Mouse (Mus musculus) 416B (cell line): ENCODE measurements around the gene Adpgk.
A peak's percentile ranks its signal among the peaks of the same experiment; 100 is the strongest.

ENCODE experiments used
- DNase-seq: peaks from one replicate; pipeline ENCODE4 v3.0.0; 2011; ENCODE audit warnings: low read depth

The Adpgk gene

GRCm38 (mm10) chr9:59290957-59291687, at the start of gene Adpgk:
TSS of gene Adpgk (plus strand) at chr9:59291558.
- DNase-seq, result peak; percentile 99

- no peak for DNase-seq
Measured at GRCm38 (mm10) chr9:59245181-59245580, 46.2 kb upstream of the Adpgk start.

DNA sequence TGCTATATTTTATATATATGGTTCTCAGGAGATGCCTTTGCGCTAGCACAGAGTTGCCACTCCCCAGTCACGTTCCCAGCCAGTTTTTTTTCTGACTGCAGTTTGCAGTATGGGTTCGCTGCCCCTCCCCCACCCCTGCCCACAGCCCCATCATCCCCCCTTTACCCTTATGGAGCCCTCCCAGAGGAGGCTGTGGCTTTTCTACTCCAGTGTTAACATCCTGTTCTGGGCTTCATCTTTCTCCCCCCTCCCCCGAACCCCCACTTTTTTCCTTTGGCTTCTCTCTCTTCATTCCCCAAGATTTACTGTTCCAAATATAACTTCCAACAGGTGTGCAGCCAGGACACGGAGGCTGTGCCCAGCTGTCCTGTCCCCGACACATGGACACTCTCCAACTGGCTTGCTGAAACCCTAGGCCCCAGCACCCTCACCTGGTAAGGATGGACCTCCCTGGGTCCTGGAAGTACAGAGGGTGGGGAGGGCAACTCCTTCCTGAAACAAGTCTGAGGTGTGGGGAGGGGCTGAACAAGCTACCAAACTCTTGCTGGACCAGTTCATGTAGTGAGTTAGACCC, 44.8 kb upstream of the Adpgk start:
- no peak for DNase-seq

- DNase-seq, result no peak
Measured at GRCm38 (mm10) chr9:59249359-59249758, 42.0 kb upstream of the Adpgk start.

- DNase-seq, result peak; percentile 31
Measured at GRCm38 (mm10) chr9:59250272-59250671, 41.1 kb upstream of the Adpgk start.

DNA sequence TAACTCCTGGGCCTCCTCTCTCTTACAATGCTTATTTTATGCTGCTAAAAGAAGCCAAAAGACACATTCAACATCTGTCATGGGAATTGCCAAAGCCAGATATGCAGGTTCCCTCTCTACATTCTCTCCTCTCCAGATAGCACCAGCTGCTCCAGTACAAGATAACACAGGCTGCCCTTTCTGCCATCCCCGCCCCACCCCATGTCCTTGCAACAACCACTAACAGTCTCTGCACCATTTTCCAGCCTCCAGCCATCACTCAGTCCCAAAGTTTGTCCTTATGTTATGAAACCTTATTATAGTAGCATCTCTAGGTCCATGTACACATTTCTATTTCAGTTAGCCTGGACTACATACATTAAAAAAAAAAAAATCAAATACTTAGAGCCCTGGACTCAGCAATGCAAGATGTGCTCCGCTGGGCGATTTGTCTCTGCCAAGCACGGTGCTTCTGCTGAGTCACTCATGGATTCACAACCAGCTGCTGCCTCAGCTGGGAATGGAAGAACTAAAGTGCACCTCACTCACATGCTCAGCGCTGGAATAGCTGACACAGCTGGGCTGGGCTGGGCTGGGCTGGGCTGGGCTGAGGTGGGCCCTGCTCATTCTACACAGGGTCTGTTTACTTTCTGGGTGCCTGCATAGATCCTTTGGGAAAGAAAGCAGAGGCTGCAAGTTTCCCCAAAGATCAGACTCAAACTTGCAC, 36.5 kb upstream of the Adpgk start:
- DNase-seq, result no peak

GRCm38 (mm10) chr9:59259806-59260454, 31.4 kb upstream of the Adpgk start:
- DNase-seq, result no peak

- peak; percentile 79 for DNase-seq
Measured at GRCm38 (mm10) chr9:59266332-59266731, 25.0 kb upstream of the Adpgk start.

GRCm38 (mm10) chr9:59269728-59270127, 21.6 kb upstream of the Adpgk start:
- DNase-seq, result peak; percentile 59

DNA sequence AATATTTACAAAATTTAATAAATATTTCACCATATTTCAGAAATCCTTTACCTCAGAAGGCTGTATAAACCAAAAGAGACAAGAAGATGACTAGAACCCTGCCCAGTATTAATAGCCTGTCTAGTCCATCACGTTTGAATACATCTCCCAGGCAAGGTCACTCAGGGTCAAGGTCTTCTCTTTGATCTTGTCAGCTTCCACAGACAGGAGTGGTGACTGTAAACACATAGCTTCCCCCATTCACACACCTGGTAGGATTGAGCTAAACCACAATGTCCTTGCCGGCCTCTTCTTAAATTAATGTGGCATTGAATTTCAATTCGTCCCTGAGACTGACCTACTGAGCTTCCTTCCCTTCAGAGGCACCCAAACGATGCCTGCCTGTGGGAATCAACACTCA, 20.3 kb upstream of the Adpgk start:
- DNase-seq, result no peak

GRCm38 (mm10) chr9:59271711-59272110, 19.6 kb upstream of the Adpgk start:
- DNase-seq, result no peak

GRCm38 (mm10) chr9:59273199-59273598, 18.2 kb upstream of the Adpgk start:
- peak; percentile 52 for DNase-seq

GRCm38 (mm10) chr9:59274846-59275455, 16.4 kb upstream of the Adpgk start:
- DNase-seq, result no peak

DNA sequence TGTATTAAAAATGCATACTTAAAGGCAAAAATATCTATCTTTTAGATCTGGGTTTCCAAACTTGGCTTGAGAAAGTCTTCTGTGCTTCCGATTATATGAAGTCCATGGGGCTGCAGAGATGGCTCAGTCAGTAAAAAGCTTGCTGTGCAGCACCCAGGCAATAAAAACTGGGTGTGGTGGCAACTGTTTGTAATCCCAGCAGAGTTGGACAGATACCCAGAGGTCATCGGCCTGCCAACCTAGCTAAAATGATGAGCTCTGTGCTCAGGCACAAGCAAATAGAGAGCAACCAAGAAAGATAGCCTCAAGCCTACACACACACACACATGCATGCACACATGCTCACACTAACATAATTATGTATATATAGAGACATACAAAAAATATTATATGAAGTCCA, 13.2 kb upstream of the Adpgk start:
- no peak for DNase-seq

DNA sequence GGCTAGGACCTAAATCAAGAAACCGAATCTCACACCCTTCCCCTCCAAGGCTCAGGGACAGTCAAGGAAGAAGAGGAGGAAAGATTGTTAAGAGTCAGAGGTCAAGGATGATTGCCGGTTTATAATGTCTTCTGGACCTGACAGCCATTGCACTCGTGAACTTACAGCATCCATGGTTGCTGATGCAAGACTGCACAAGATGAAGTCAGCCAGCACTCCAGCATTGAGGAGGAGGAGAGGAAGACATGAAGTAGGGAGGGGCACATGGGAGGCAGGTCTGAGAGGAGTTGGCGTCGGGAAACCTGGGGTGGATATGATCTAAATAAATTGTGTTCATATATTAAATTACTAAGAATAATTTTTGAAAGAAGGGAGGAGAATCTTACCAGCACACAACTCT, 12.7 kb upstream of the Adpgk start:
- DNase-seq, result no peak

DNA sequence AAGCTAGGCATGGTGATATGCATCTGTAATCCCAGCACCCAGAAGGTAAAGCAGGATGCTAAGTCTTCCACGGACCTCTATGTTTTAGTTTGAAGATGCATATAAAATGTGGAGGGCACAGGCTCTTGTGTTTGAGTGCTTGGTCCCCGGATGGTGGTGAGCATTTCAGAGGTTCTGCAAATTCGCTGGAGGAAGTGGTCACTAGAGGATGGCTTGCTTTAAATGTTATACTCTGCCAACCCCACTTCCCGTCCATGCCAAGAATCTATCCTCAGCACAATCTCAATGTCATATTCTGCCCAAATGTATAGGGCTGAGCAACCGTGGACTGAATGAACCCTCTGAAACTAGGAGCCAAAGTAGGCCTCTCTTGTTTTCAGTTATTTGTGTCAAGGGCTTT, 10.5 kb upstream of the Adpgk start:
- peak; percentile 30 for DNase-seq

- peak; percentile 81 for DNase-seq
Measured at GRCm38 (mm10) chr9:59281871-59282682, 9.3 kb upstream of the Adpgk start.

DNA sequence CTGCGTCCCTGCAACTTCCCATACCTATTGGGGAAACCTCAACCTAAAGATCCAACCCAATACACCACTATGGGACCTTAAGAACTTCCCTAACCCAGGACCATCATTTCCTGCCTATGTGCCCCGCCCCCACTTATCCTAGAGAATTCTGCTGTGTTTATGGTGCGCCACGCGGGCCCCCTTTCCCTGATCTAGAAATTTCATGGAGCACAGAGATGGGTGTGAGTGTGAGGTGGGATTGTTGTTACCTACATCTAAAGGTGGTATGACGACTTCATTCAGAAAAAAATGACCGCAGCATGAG, 8.7 kb upstream of the Adpgk start:
- DNase-seq, result no peak

DNA sequence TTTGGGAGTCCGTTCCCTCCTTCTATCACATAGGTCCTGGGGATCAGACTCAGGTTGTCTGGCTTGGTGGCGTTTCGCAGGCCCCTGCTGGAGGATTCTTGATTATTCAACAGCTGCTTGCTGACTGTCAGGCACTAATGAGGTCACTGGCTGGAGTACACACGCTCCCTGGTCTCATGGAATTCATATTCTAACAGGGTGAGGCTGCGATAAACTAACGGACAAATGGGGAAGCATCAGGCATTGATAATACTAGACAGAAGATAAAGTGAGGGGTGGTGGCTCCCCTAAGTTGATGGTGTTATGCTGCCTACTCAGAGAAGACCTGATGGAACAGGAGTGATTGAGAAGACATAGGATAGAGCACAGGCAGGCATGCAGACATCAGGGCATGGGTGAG, 5.7 kb upstream of the Adpgk start:
- DNase-seq, result no peak

DNA sequence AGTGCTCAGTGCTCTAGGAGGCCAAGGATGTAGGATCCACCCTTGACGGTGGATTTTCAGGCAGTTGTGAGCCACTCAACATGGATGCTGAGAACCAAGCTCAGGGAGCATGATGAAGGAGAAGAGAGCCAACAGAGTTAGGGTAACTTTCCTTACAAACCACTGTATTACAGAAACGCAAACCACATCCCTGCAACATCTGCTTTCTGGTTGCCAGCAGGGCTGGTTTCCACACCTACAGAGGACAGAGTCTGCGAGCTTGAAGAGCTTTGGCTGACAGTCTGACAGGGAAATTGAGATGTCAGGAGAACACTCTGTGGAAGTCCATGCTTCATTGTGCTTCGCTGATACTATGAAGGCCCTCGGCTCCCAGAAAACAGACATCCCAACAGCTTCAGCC, 3.3 kb upstream of the Adpgk start:
- DNase-seq, result peak; percentile 71

- DNase-seq, result no peak
Measured at GRCm38 (mm10) chr9:59288685-59289410, 2.5 kb upstream of the Adpgk start.
